ENCODE assay signal across 12 mouse cellular contexts in the genomic region with DNA sequence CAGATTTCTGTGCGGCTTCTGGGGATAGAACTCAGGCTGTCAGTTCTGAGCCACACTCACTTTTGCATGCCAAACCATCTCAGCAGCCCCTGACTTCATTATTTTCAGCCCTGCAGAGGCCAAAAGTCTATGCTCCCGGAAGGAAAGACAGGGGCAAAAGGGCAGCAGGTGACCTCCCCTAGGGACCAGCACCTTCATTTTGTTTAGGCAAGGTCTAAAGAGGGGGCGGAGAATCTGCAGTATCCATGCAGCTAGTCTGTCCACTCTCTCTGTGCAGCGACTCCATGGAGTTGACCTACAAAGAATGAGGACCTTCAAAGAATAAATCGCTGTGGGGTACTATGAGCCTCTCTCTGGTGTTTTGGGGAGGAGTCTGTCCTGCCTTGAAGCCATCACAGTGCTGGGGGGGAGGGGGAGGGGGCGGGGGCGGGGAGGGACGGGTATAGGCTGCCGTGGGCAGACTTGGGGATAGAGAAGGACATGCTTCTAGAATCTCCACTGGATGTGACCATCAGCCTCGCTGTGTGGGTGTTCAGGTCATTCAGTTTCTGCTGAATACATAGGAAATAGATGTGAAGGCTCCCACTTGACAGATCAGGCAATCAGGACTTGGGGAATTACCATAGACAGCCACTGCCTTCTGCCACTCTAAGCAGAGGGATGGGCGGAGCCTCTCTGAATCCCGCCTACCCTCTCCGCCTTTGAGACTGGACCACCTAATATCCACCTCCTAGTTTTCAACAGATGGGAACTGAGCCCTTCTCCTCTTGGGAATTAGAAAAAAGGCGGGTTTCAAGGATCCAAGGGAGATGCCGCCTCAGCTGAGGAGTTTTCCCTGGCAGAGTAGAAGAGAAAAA.
DNase-seq lines count a peak whose midpoint lies in the region; ATAC-seq lines count a peak whose summit lies in the region.
"Had no signal": no experiment of that assay in that cellular context is flagged by ENCODE, and none has a peak within 500 bp of the region (broad histone marks: within the 10 kb centered on the region; RNA-seq: fewer than 3 reads in every experiment).

No protein-coding gene starts in this region.

- H3K27ac ChIP-seq in kidney, embryonic 16.5 days (ENCODE audit: low read length) = no peak overlapping the region
- no peak overlapping the region for H3K27ac ChIP-seq in liver, embryonic 16.5 days (ENCODE audit: low read length)
- H3K27ac ChIP-seq: embryonic facial prominence, embryonic 15.5 days had no signal

- no peaks in the 10 kb centered on the region for H3K9me3 ChIP-seq in kidney, embryonic 16.5 days (ENCODE audit: low read length)
- H3K9me3 ChIP-seq in liver, embryonic 16.5 days (replicated peaks; ENCODE audit: control insufficient read depth, low read length) = no peaks in the 10 kb centered on the region
- H3K9me3 ChIP-seq: embryonic facial prominence, embryonic 15.5 days had no signal

- no peak for DNase-seq in kidney, adult 11 months
- DNase-seq in ES-CJ7 (ENCODE audit: low read depth, low spot score) = peak; percentile 44
- peak; percentile 71 for DNase-seq in embryo, embryonic 10.5 days (ENCODE audit: low spot score)
- DNase-seq in right cerebral cortex, postnatal 36 days (ENCODE audit: low spot score in 2 of 2) = no peak
- no peak for DNase-seq in left cerebral cortex, postnatal 14 days (ENCODE audit: low spot score in 2 of 2)
- DNase-seq in urinary bladder, postnatal 25 days (ENCODE audit: low spot score) = no peak
- DNase-seq: gastrocnemius, postnatal 14 days; kidney, adult 2 months; lung, postnatal 10 days had no signal

- 0 out of 2 replicates have a peak overlapping the region, but pooled peaks have one; percentile 5 for H3K4me2 ChIP-seq in kidney, embryonic 16.5 days (replicated peaks; ENCODE audit: low read depth, low read length)
- no peak overlapping the region for H3K4me2 ChIP-seq in liver, embryonic 16.5 days (ENCODE audit: low read depth, low read length)
- H3K4me2 ChIP-seq: embryonic facial prominence, embryonic 15.5 days had no signal

- intact Hi-C loops in left cerebral cortex, postnatal 14 days (cut with DNase I) = no loop called here

- no peak overlapping the region for H3K9ac ChIP-seq in kidney, embryonic 16.5 days (replicated peaks; ENCODE audit: low read length)
- H3K9ac ChIP-seq in liver, embryonic 16.5 days (ENCODE audit: low read depth, low read length) = no peak overlapping the region
- H3K9ac ChIP-seq: embryonic facial prominence, embryonic 15.5 days had no signal

- peaks cover 22% of the 10 kb centered on the region for H3K4me1 ChIP-seq in kidney, embryonic 16.5 days (ENCODE audit: insufficient read depth, low read length)
- no peaks in the 10 kb centered on the region for H3K4me1 ChIP-seq in liver, embryonic 16.5 days (ENCODE audit: control insufficient read depth, low read depth, low read length)
- H3K4me1 ChIP-seq: embryonic facial prominence, embryonic 15.5 days had no signal

- H3K27me3 ChIP-seq in kidney, embryonic 16.5 days (ENCODE audit: insufficient read depth, low read length) = no peaks in the 10 kb centered on the region
- no peaks in the 10 kb centered on the region for H3K27me3 ChIP-seq in liver, embryonic 16.5 days (ENCODE audit: control insufficient read depth, insufficient read depth, low read depth, low read length)
- H3K27me3 ChIP-seq: embryonic facial prominence, embryonic 15.5 days had no signal

- no peaks in the 10 kb centered on the region for H3K36me3 ChIP-seq in kidney, embryonic 16.5 days (ENCODE audit: insufficient read depth, low read length)
- H3K36me3 ChIP-seq in liver, embryonic 16.5 days (ENCODE audit: control insufficient read depth, insufficient read depth) = no peaks in the 10 kb centered on the region
- H3K36me3 ChIP-seq: embryonic facial prominence, embryonic 15.5 days had no signal

- no peak overlapping the region for H3K4me3 ChIP-seq in kidney, embryonic 16.5 days (ENCODE audit: low read length)
- H3K4me3 ChIP-seq in liver, embryonic 16.5 days (ENCODE audit: low read depth, low read length) = no peak overlapping the region
- H3K4me3 ChIP-seq: embryonic facial prominence, embryonic 15.5 days had no signal

- peak; percentile 56; the same call in 1 of the 2 replicates for ATAC-seq in kidney, embryonic 16.5 days (ENCODE audit: low FRiP score, low TSS enrichment)
- peak; percentile 16; the same call in 1 of the 2 replicates for ATAC-seq in liver, embryonic 16.5 days (ENCODE audit: low read depth)

- WGBS in kidney, embryonic 16.5 days = 42% methylated on average over 14 of the region's 15 CpGs
- 38% methylated on average over 15 of the region's 15 CpGs for WGBS in liver, embryonic 16.5 days (ENCODE audit: insufficient replicate concordance)

Comparison
In these comparisons a context has a peak if more than half of its experiments do, and no peak if none do; other contexts are left out.
1. DNase-seq: peak in ES-CJ7 (single experiment) and embryo, embryonic 10.5 days (single experiment); none in kidney, adult 11 months (single experiment), right cerebral cortex, postnatal 36 days (0 of 2), left cerebral cortex, postnatal 14 days (0 of 2) and urinary bladder, postnatal 25 days (single experiment).